Mouse (Mus musculus) heart, postnatal 25 days (tissue): ENCODE measurements around the gene Macrod2. TPM values are rescaled to one million over a fixed set of nuclear protein-coding genes. Genes with fewer than 3 reads are reported as not detected.
A peak's percentile ranks its signal among the peaks of the same experiment; 100 is the strongest.

ENCODE experiments used
- DNase-seq: peaks from one replicate; pipeline ENCODE4 v3.0.0; 2022; ENCODE audit warnings: low spot score
- intact Hi-C: fragments of 180-260 bp; cut with DNase I; formaldehyde crosslinking; loops from one replicate; pipeline ENCODE4 v1.15.1; 2025
- total RNA-seq, 2 experiments: library from RNA; stranded (reverse); gene quantifications; 2 replicates each; pipeline ENCODE4 v1.2.3; 2021

Macrod2 gene
- total RNA-seq, 2 experiments from 2014 or later = 8.9 to 9.0 TPM

DNA sequence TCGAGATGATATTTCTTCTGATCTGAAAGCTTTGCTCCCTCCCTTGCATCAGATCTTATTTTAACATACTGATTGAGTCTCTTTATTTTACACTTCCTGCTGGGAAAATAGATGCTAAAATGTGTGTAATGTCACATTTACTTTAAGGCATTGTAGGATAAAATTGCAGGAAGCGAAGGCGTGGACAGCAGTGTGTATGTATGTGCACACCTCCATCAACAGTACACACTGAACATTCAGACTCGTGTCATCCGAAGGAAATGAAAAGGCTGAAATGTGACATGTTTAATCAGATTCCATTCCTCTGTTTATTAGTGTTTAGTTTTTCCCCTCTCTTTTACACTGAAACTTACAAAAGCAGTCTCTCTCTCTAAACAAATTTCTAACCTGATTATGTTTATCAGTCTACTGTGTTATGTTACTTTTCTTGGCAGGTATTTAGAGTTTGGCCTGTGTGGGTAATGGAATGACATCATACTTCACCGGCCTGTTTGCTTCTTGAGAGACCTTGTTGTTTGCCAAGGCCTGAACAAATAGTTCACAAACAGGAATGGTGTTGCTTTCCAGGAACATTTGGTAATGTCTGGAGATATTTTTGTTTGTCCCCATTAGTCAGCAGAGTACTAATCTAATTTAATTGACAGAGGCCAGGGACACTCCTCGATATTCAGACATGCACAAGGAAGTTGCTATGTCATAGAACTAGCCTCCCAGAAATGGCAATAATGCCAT, 1588.7 kb downstream of the Macrod2 start:
- DNase-seq = no peak
- intact Hi-C loops = no loop called here

DNA sequence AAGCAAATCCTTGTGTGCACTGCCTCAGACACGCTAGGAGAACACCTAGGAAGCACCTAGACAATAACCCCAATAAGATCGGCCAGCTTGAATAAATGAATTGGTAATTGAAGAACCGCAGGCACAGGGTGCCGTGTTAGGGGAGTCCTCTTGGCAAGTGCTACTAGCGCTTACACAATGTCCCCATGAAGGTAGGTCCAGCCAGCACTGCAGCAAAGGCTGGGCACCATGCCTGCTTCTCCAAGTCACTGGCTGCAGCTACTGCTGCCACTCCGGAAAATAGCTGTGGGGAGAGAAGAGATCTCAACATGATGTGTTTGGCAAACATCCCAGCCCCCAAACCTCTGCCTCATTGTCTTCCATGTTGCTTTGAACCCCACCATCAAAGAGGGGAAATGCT, 1603.8 kb downstream of the Macrod2 start:
- DNase-seq = peak; percentile 19
- intact Hi-C loops = no loop called here

GRCm38 (mm10) chr2:142024534-142025155, 1629.5 kb downstream of the Macrod2 start:
- intact Hi-C loops = no loop called here
- no peak for DNase-seq

DNA sequence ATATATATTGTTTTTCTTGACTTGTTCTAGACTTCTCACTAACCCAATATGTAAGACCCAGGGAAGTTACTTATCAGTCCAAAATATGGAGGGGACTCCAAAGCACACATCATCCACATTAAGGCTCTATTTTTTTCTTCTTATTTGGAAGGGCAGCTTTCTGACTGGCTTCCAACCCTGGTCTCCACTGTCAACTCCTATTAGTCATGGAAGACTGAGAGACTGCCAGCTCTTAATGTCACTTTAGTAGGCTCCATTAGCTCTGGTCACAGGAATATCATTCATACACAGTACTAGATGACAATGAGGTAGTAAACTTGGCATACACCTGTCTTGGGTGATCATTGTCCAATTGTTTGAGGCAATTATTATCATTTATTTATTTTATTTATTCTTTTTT, 1631.6 kb downstream of the Macrod2 start:
- no peak for DNase-seq
- intact Hi-C loops = no loop called here

DNA sequence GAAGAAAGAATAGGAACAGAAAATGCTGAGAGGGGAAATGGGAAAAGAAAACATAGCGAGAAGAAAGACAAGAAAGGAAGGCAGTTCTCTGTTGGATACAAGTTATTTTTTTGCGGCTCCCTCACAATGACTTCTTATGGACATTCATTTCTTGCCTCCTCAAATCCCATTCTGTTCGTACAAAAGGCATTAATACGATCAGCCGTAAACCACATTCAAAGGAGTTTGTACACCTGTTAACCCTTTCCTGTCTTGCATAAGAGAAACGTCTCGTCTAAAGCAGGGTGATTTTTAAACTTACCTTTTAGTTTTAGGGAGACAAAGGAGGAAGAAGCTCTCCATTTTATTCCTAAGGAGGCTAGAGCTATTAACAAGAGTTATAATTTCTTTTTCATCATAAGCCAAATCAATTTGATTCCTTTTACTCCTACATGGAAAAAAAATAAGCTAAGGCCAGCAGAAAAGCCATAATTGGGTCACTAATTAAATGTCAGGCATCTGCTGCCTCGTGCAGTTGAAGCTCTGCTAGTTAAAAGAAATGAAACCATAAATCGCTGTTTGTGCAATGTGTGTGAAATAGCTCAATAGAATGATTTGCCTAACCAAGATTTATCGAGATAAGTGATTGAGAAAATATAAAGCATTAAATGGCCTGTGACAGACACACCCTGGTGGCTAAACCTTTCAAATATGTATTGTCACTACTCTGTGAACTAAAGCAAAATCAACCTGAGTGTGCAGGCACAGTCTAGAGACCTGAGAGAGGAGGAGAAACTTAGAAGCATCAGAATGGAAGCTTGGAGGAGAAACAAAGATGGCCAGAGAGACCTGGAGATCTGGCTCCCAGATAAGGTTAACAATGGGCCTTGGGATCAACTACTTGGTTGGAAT, 1635.9 kb downstream of the Macrod2 start:
- intact Hi-C loops = no loop called here
- DNase-seq = no peak

DNA sequence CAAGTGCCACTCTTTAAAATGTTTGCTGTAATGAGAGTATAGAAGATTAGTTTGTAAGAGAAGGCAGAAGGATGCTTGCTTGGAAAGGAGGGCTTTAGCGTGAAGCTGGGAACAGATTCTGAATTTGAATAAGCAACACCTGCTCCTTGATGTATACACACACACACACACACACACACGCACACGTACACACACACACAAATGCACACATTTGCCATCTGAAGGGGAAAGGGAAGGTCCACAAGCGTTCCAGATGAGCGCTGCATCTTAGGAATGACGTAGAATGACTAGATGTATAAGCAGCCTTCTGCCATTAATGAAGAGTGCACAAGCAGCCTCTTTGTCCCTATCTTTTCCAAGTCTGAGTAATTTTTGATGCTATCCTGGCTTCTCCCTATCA, 1660.5 kb downstream of the Macrod2 start:
- intact Hi-C loops = loop anchor here (5.0 kb wide), 1 partner anchor 1383 kb away; the partner anchor contains the start of gene Flrt3

GRCm38 (mm10) chr2:142057889-142058750, 1663.0 kb downstream of the Macrod2 start:
- intact Hi-C loops = loop anchor here (5.0 kb wide), 1 partner anchor 1386 kb away; the partner anchor contains the start of gene Flrt3
- no peak for DNase-seq

More for the DNA sequence above, 1660.5 kb downstream of the Macrod2 start:
- no peak for DNase-seq

GRCm38 (mm10) chr2:142058751-142059090, 1663.6 kb downstream of the Macrod2 start:
- no peak for DNase-seq
- intact Hi-C loops = loop anchor here (5.0 kb wide), 1 partner anchor 1386 kb away; the partner anchor contains the start of gene Flrt3

DNA sequence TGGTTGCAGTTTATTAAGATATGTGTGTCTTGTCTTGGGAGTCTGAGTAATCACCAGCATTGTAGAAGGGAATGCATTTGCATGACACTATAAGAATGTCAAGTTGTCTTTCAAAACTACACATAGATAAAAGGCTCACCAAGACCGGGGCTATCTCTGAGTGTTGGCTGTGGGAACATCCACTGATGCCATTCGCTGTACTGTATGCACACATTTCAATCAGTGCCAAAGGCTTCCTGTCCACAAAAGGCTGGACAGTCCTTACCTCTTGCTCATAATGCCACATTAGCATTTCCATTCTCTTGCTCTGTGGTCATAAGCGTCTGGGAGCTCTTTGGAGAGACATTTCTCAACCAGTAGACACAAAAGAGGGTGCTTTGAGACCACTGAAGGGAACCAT, 1713.8 kb downstream of the Macrod2 start:
- DNase-seq = no peak
- intact Hi-C loops = no loop called here

DNA sequence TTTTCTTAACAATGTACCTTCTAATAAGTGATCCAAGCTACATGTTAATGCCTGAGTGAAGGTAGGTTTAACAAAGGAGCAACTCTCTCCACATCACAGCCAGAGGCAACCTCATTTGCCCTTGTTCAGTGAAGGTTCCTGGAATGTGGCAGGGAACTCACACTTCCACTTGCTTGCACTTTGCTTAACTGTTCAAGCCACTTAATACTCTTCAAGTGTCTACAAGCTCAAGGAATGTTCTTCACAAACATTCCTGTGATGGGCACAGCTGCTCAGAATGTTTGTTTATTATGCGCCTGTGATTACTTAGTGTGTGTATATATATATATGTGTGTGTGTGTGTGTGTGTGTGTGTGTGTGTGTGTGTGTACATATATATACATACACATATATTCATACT, 1721.5 kb downstream of the Macrod2 start:
- intact Hi-C loops = no loop called here
- DNase-seq = no peak

DNA sequence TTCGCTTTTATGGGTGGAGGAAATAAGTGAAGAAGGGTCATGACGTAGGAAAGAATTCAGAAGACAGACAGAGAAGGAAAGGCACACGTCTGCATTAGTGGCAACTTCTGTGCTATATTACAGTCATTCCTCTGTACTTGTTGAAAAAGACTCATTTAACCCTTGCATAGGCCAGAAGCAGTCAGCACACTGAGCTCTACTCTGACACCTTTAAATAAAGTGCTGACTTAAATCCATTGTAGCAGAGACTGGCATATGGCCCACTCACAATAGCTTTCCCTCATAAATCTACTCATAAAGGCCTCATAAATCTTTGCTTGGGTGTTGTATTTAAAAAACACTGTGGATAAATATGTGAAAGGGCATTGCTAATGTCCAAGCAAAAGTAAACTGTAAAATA, 1733.0 kb downstream of the Macrod2 start:
- DNase-seq = no peak
- intact Hi-C loops = no loop called here

GRCm38 (mm10) chr2:142129166-142129565, 1734.1 kb downstream of the Macrod2 start:
- DNase-seq = no peak
- intact Hi-C loops = no loop called here

DNA sequence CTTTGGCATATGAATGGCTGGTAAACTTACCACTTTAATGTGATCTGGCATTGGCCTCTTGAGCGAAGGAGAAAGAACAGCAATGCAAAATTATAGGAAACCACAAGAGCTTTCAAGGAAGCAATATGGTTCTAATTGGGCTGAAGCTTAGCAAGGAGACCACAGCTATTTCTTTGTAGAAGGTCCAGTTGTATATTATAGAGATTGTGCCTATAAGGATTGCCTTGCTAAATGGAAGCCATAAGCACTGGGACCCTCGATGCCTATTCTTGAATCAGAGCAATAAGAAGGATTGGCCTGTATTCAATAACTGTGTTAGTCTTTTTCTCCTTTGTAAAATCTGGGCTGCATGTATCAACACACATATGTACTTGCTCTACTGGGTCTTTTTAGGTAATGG, 1754.2 kb downstream of the Macrod2 start:
- intact Hi-C loops = no loop called here
- no peak for DNase-seq

GRCm38 (mm10) chr2:142163506-142164275, 1768.6 kb downstream of the Macrod2 start:
- no peak for DNase-seq
- intact Hi-C loops = no loop called here

DNA sequence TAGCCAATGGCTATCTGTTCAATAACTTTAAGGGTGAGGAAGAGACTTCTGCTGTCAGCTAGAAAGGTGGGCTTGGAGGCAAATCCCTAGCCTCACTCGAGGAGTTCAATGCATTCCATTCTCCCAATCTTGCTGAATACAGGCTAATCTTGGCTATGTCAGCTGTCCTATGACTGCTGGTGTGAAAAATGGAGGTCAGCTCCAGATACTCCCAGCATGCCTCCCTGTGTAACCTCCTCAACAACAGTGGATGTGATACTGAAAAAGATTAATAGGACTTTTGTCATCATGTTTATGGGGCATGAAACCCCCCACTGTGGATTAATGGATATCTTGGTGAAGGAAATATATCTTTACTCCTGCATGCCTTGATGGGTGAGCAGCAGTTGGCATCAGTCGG, 1774.5 kb downstream of the Macrod2 start:
- intact Hi-C loops = no loop called here
- DNase-seq = no peak

DNA sequence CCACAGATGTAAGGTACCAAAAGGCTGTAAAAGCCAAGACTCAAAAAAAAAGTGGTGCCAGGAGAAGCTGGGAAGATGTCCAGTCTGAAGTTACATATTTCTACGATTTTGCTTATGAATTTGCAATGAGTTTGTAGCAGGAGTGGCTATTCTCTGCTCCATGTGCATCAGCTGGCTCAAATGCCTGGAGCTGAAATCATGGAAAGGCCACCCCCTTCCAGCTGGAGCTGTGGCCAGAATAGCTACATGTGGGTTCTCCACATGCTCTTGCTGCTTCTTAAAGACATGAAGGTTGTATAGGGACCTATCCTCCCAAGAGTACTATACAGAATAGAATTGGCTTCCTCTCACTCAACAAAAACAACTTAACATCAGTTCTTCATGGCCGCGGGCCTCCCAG, 1777.6 kb downstream of the Macrod2 start:
- intact Hi-C loops = no loop called here
- no peak for DNase-seq

- intact Hi-C loops = no loop called here
- no peak for DNase-seq
Observed at GRCm38 (mm10) chr2:142174039-142174438, 1778.9 kb downstream of the Macrod2 start.

GRCm38 (mm10) chr2:142186922-142187321, 1791.8 kb downstream of the Macrod2 start:
- intact Hi-C loops = no loop called here
- DNase-seq = no peak

DNA sequence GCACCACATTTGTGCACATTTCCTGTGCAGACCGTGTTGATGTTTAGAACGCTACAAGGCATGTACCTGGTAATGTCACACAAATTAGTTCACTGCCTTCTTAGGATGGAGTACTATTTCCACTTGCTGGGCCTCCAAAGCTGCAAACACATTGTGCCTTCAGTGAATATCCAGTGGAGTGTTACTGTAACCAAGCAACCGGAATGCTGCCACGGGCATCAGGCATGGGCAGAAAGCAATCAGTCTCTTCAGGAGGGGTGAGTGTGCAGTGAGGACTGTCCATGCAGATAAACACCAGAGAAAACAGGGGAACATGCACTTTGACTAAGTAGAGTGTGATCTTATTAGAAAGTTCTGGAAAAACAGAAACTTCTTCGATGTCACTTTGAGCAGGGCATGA, 1792.3 kb downstream of the Macrod2 start:
- intact Hi-C loops = no loop called here
- DNase-seq = no peak
